Mouse (Mus musculus) liver, embryonic 18 days (tissue): ENCODE results near the gene Nck1. TPM values are rescaled to one million over a fixed set of nuclear protein-coding genes. Genes with fewer than 3 reads are reported as not detected.

Source experiments
- polyA plus RNA-seq: library from polyadenylated mRNA; depleted of rRNA; stranded (reverse); fragments of >200 nt; gene quantifications from 2 replicates; pipeline ENCODE4 v1.2.3, GENCODE M21; 2012; rRNA removed

The Nck1 gene
- polyA plus RNA-seq = 18.7 and 19.3 TPM in 2 replicates

DNA sequence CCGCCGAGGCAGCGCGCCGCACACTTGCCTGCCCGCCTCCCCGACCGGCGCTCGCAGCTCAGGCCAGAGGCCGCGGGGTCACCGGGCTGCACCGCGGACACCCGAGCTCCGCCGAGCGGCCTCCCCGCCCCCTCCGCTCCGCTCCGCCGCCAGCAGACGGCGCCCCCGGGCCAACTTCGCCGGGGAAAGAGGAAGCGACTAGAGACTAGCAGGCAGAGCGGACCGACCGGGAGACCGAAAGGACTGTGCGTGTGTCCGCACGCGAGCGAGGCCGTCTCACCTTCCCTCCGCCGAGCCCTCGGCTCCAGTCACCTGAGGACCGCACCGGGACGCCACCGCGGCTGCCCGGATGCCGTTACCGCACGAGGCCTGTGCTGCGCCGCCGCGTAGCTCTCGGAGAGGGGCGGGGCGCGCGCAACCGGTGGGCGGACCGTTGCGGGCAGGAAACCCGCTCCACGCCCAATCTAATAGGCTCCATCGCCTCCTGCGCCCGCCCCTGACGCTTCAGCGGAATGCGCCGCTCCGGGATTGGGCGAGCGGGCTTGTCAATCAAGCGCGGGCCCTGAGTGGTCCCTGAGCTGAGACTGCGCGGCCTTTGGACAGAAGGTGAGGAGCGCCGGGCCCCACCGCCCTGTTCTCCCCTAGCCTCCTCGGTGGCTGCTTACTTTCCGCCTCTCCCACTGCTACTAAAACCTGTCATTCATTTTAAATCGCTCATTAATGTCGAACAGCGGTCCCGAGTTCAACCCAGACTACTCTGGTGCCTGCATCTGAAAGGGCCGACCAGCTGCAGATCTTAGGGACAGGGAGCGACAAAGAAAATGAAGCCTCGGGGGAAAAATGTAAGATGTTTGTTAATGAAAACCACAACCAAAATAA is at the start of gene Nck1:
Gene Nck1, minus strand, starts transcription at position 420 of the 879 bp plus-strand sequence.

DNA sequence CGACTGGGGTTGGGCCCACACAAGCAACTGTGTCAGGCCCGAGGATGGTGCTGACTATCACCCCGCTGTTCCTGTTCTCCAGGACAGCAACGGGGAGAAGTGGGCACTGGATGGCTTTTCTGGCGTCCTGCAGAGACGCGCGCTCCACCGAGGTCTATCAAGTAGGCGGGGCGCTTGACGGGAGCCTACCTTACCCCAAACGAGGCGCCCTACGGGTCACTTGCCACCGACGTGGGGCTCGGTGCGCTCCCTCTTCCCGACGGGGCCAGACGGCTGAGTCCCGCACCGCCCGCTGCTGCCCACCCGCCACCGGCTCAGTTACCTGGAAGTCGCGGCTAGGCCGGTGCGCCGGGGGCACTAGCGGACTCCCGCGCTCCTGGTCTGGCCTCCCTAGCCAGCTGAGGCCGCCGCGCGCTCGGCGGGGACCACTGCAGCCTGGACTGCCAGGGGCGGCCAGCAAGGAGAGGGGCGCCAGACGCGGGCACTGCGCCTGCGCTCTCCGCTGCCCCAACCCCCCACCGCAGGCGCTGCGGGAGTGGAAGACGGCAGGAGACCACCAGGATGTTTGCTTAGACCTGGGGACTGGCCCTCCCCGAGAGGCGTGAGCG is 24.8 kb upstream of the Nck1 start, which contains the start of gene Slc35g2:
Gene Slc35g2, minus strand, starts transcription at position 465 of the 608 bp plus-strand sequence.

DNA sequence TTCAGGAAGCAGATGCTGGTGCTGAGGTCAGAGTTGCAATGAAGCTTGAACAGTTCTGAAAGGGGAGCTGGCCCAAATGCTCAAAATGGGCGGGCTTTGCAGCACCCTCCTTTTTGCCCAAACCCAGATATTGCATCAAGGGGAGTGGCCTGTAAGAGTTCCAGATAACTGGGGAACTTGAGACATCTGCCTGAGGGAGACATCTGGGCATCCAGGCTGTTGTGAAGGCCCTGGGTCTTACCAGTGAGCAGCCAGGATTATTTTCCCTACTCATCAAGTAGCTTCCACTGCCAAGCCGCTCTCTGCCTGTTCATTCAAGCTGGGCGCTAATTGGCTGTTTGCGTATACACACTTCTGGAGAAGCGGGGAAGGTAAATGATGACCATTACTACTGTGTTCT is 59.5 kb downstream of the Nck1 start, which contains the start of gene Il20rb:
Gene Il20rb, minus strand, starts transcription at position 358 of the 400 bp plus-strand sequence.

Other genes starting within 250 kb of the Nck1 start
- gene Il20rb, start 59.3 kb downstream of the Nck1 start, polyA plus RNA-seq = 0.62 and 0.75 TPM in 2 replicates
- 0.63 and 1.1 TPM in 2 replicates for gene Slc35g2, start 25.0 kb upstream of the Nck1 start, polyA plus RNA-seq
- gene Stag1, start 51.7 kb upstream of the Nck1 start, polyA plus RNA-seq = 6.8 and 8.0 TPM in 2 replicates